Mouse (Mus musculus) megakaryocyte, embryonic 14.5 days (primary cell): ENCODE data around the gene Arhgap19.

Source experiments
- FLI1 ChIP-seq: IDR thresholded peaks from 2 replicates; pipeline ENCODE4 v1.6.1; 2012; ENCODE audit warnings: low read length, inconsistent platforms, mixed read lengths
- GATA1 ChIP-seq: IDR thresholded peaks from 3 replicates; pipeline ENCODE4 v1.6.1; 2012; ENCODE audit warnings: mixed read lengths, low read length, inconsistent platforms, borderline replicate concordance

DNA sequence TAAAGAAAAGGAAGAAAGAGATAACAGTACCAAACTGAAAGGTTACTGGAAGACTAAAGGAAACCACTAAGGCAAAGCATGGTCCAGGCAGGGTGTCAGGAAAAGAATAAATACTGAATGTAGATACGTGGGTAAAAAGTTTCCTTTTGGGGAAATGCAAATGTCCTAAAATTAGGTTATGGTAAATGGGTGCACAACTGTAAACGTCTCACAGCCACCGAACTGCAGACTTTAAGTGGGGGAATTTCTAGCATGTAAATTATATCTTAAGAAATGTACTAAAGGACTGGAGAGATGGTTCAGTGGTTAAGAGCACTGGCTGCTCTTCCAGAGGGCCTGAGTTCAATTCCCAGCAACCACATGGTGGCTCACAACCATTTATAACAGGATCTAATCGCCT lies 16.9 kb upstream of the Arhgap19 start:
- no peak for TF ChIP-seq GATA1
- no peak for TF ChIP-seq FLI1
